Mouse (Mus musculus) hindbrain, embryonic 15.5 days (tissue): ENCODE data around the gene Hepacam. TPM values are rescaled to one million over a fixed set of nuclear protein-coding genes. Genes with fewer than 3 reads are reported as not detected.

Source experiments
- ATAC-seq: fragments of 200-750 bp; cut with Nextera tagmentation; 2 replicates; pipeline ENCODE4 v1.8.0; 2017; ENCODE audit warnings: low read depth, moderate number of reproducible peaks, moderate TSS enrichment; ENCODE audit not compliant: low FRiP score
- H3K27ac ChIP-seq: fragments of 300-500 bp; sonication (generic); replicated peaks from 2 replicates; pipeline ENCODE4 v1.5.1; 2015; ENCODE audit warnings: mild to moderate bottlenecking, inconsistent platforms
- H3K27me3 ChIP-seq: fragments of 300-500 bp; sonication (generic); 2 replicates; pipeline ENCODE4 v1.6.1; 2015; ENCODE audit warnings: control low read depth, inconsistent platforms
- H3K36me3 ChIP-seq: fragments of 300-500 bp; sonication (generic); 2 replicates; pipeline ENCODE4 v1.6.1; 2015; ENCODE audit warnings: control low read depth, inconsistent platforms
- H3K4me1 ChIP-seq: fragments of 300-500 bp; sonication (generic); replicated peaks from 2 replicates; pipeline ENCODE4 v1.6.1; 2015; ENCODE audit warnings: control low read depth, inconsistent platforms
- H3K4me2 ChIP-seq: fragments of 300-500 bp; sonication (generic); 2 replicates; pipeline ENCODE4 v1.6.1; 2015; ENCODE audit warnings: moderate library complexity, mild to moderate bottlenecking, inconsistent platforms
- H3K4me3 ChIP-seq: fragments of 300-500 bp; sonication (generic); 2 replicates; pipeline ENCODE4 v1.5.1; 2015; ENCODE audit warnings: mild to moderate bottlenecking, inconsistent platforms
- H3K9ac ChIP-seq: fragments of 300-500 bp; sonication (generic); 2 replicates; pipeline ENCODE4 v1.6.1; 2015; ENCODE audit warnings: inconsistent platforms
- H3K9me3 ChIP-seq: fragments of 300-500 bp; sonication (generic); 2 replicates; pipeline ENCODE4 v1.6.1; 2016; ENCODE audit warnings: control low read depth, inconsistent platforms
- WGBS: fragments of 180-500 bp; shearing (Covaris S2); methylation state at CpG from one replicate; pipeline ENCODE4 v1.1.7; 2015; 5-methylcytosine and 5-hydroxymethylcytosine counted together
- polyA plus RNA-seq: library from polyadenylated mRNA; unstranded; fragments of >200 nt; fragmentation: Nextera tagmentation; extraction: Ambion mirVana; gene quantifications from 2 replicates; pipeline ENCODE4 v1.2.1, GENCODE M21; 2015

Hepacam gene
- polyA plus RNA-seq, 1 experiment from 2014 or later = 28.7 TPM

DNA sequence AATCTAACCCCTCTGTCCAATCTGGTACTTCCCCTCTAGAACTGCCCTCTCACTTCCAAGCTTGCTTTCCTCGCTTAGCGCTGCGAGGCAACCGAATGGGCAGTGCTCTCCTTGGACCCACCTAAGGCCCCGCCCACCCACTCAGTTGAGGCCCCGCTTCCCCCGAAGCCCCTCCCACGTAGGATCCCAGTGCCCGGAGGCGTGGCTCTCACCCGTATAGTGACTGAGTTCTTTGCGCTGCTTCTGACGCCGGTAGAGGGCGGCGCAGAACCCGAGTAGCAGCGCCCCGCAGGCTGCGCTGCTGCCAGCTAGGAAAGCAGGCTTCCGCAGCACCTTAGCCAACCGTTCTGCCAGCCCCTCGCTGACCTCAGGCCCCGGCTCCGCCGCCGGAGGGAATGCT, 53.5 kb downstream of the Hepacam start:
- Histone ChIP-seq H3K9ac (peak overlapping the region; percentile 34; the same call in 1 of the 2 replicates), H3K4me2 (peak overlapping the region; percentile 61), H3K4me3 (peak overlapping the region; percentile 36), H3K36me3 (no peaks in the 10 kb centered on the region), H3K4me1 (peaks cover 5% of the 10 kb centered on the region; the same call in 1 of the 2 replicates), H3K27me3 (peaks cover 3% of the 10 kb centered on the region; the same call in 1 of the 2 replicates), H3K27ac (no peak overlapping the region), H3K9me3 (no peaks in the 10 kb centered on the region)
- peak; percentile 90 for ATAC-seq
- WGBS = 1% methylated on average over 27 of the region's 27 CpGs

DNA sequence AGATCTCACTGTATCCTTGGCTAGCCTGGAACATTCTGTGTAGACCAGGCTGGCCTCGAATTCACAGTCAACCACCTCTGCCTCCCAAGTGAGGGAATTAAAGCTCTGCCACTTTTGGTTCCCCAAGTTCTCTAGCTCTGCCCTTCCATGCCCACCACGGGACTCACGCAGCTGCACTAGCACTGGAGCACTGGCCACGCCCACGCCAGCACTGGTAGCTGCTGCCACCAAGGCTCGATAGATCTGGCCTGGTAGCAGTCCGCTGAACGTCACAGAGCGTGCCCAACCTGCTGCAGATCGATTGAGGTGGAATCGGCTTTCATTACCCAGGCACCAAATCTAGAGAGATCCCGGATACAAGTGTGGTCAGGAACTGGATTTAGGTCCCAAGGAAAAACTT, 54.1 kb downstream of the Hepacam start:
- H3K27ac ChIP-seq = no peak overlapping the region
- peak overlapping the region; percentile 61 for H3K4me2 ChIP-seq
- H3K36me3 ChIP-seq = no peaks in the 10 kb centered on the region
- H3K9me3 ChIP-seq = no peaks in the 10 kb centered on the region
- peaks cover 5% of the 10 kb centered on the region; the same call in 1 of the 2 replicates for H3K4me1 ChIP-seq
- H3K9ac ChIP-seq = 0 out of 2 replicates have a peak overlapping the region, but pooled peaks have one; percentile 34
- WGBS = 17% methylated on average over 12 of the region's 12 CpGs
- H3K4me3 ChIP-seq = peak overlapping the region; percentile 36
- H3K27me3 ChIP-seq = peaks cover 3% of the 10 kb centered on the region; the same call in 1 of the 2 replicates
- ATAC-seq = peak; percentile 63

DNA sequence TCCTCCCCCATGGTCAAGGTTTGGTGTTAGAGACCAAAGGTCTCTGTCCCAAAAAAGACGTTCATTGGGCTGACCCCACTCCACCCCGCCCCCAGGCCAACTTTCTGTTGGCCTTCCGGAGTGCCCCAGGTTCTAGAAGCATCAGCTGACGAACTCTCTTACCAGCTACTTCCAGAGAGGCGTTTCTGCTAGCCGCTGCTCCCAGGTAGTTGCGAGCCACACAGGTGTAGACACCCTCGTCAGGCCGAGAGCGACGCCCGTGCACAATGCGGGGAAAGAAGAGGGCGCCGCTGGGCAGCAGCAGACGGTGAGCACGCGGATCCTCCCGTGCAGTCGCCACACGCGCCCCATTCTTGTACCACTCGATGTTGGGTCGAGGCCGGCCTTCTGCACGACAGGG, 62.2 kb downstream of the Hepacam start:
- peak overlapping the region; percentile 26; the same call in 1 of the 2 replicates for H3K4me2 ChIP-seq
- no peaks in the 10 kb centered on the region for H3K9me3 ChIP-seq
- no peak overlapping the region for H3K9ac ChIP-seq
- peaks cover 31% of the 10 kb centered on the region for H3K4me1 ChIP-seq
- H3K36me3 ChIP-seq = no peaks in the 10 kb centered on the region
- peaks cover 53% of the 10 kb centered on the region for H3K27me3 ChIP-seq
- no peak overlapping the region for H3K4me3 ChIP-seq
- no peak overlapping the region for H3K27ac ChIP-seq
- ATAC-seq = no peak
- 8% methylated on average over 26 of the region's 26 CpGs for WGBS

DNA sequence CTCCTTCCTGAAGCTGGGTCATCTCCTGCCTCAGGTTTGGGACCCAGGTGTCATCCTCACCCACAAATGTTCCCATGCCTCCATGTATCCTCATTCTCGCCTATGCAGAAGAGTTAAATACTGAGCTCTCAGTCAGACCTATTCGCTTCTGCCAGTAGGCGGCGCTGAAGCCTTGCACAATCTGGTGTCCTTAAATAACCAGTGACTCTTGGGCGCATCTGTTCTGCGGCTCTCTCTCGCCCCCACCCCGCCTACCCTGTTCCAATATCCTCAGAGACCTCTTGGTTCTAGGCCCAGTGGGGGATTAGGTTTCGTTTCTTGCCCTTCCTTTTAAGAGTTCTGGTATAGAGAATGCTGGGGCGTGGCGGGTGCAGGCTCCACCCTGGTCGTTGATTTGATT, 63.4 kb downstream of the Hepacam start:
- Histone ChIP-seq H3K27me3 (peaks cover 64% of the 10 kb centered on the region), H3K36me3 (no peaks in the 10 kb centered on the region), H3K4me3 (peak overlapping the region; percentile 29), H3K4me1 (peaks cover 31% of the 10 kb centered on the region), H3K9me3 (no peaks in the 10 kb centered on the region), H3K27ac (no peak overlapping the region), H3K4me2 (peak overlapping the region; percentile 55), H3K9ac (no peak overlapping the region)
- ATAC-seq = peak; percentile 87
- WGBS = under 1% methylated on average over 12 of the region's 12 CpGs

DNA sequence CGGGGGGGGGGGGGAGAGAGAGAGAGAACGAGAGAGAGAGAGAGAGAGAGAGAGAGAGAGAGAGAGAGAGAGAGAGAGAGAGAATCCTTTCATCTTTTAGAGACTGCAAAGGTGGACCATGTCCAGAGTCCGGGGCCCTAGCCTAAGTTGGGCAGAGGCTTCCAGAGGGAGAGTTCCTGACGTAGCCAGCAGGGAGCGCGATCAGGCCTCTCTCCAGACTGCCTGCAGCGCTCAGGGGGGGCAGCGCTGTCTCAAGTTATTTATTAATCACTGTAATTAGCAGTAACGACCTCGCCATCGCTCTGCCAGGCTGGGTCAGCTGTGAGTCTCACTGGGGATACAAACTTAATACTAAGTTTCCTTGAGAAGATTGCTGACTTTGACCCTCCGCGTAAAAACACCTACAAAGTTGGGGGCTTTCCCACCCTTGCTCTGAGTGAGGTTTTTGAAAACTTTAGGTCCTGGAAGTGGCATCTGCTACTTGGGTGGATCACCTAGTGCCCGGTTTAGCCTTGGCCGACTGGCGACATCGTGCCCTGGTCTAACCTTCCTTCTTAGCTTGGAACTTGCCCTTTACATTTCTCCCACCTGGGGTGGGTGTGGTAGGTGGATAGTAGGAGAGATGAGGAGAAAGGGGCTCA, 65.0 kb downstream of the Hepacam start:
- H3K27me3 ChIP-seq = peaks cover 70% of the 10 kb centered on the region
- no peaks in the 10 kb centered on the region for H3K9me3 ChIP-seq
- 3% methylated on average over 16 of the region's 17 CpGs for WGBS
- peak overlapping the region; percentile 91 for H3K4me2 ChIP-seq
- H3K4me1 ChIP-seq = peaks cover 31% of the 10 kb centered on the region
- ATAC-seq = no peak
- no peaks in the 10 kb centered on the region for H3K36me3 ChIP-seq
- H3K27ac ChIP-seq = no peak overlapping the region
- no peak overlapping the region for H3K9ac ChIP-seq
- H3K4me3 ChIP-seq = peak overlapping the region; percentile 43

DNA sequence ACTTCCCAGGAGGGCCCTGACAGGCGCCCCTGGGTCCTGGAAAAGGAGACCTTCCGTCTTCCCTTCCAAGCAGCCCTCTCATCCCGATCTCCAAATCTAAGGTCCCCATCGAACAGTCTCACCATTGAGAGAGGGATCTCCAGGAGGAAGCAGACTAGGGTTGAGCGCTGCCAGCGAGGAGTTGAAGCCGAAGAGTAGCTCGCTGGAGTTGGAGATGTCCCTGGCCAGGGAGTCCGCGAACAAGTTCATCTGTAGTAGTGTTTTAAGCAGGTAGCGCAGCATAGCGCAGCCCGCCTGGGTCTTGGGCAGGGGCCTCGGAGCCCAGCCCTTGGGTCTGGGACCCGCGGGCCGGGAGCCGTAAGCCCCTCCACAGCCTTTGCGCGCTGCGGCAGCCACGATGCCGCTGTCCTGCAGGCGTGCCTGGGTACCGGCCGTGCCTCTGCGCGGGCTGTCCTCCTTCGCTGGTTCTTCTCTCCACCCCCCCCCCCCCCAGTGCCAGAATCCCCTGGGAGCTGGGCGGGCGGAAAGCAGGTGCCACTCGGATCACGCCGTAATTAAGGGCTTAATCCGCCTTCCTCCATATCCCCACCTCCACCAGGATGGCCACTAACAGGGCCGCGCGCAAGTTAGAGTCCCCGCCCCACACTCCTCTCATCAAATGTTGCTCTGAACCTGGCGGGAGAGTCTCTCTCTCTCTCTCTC, 65.7 kb downstream of the Hepacam start, which contains the start of gene Robo3:
TSS of gene Robo3 (minus strand) at position 527 of the 702 bp plus-strand sequence.
- peaks cover 31% of the 10 kb centered on the region for H3K4me1 ChIP-seq
- peak within 1 kb of the TSS; percentile 39; the same call in 1 of the 2 replicates for H3K9ac ChIP-seq
- H3K36me3 ChIP-seq = no peaks in the 10 kb centered on the region
- WGBS = under 1% methylated on average over 34 of the region's 40 CpGs
- peak within 1 kb of the TSS; percentile 91 for H3K4me2 ChIP-seq
- H3K4me3 ChIP-seq = peak within 1 kb of the TSS; percentile 43
- ATAC-seq = peak; percentile 17; the same call in 1 of the 2 replicates
- no peak within 1 kb of the TSS for H3K27ac ChIP-seq
- H3K27me3 ChIP-seq = peaks cover 66% of the 10 kb centered on the region
- H3K9me3 ChIP-seq = no peaks in the 10 kb centered on the region

DNA sequence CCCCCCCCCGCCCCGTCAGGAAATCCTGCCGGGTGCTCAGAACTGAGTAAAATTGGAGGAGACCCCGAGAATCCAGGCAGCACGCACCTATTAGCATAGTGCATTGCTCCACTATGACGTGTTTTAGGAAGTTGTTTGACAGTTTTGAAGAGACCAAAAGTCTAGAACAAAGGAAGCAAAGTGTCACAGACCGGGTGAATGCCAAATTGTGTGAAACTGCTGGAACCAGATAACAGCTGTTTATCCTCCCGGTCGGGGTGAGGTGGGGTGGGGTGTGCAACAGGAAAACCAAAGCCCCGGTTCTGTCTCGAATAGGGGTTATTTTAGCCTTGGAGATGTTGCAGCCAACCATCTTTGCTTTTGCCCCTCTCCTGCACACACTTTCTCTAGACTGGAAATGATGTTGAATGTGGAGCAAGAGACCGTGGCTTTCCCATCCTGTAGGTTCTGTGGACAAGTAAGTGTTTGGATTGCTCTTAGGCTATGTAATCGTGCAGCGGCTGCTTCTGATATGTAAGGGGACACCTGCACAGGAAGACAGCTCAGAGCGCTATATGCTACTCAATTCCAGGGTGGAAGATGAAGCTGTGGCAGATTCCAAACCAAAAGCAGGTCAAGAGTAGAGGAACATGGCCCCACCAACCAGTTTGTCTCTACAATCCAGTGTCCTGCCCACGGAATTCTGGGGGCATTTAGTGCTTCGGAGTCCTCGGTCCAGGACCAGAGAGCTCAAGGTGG, 66.8 kb downstream of the Hepacam start:
- H3K27ac ChIP-seq = no peak overlapping the region
- H3K4me2 ChIP-seq = peak overlapping the region; percentile 91
- peaks cover 62% of the 10 kb centered on the region for H3K27me3 ChIP-seq
- peaks cover 35% of the 10 kb centered on the region for H3K4me1 ChIP-seq
- WGBS = 4% methylated on average over 18 of the region's 18 CpGs
- no peak for ATAC-seq
- H3K4me3 ChIP-seq = peak overlapping the region; percentile 43; the same call in 1 of the 2 replicates
- no peaks in the 10 kb centered on the region for H3K36me3 ChIP-seq
- H3K9me3 ChIP-seq = no peaks in the 10 kb centered on the region
- no peak overlapping the region for H3K9ac ChIP-seq

DNA sequence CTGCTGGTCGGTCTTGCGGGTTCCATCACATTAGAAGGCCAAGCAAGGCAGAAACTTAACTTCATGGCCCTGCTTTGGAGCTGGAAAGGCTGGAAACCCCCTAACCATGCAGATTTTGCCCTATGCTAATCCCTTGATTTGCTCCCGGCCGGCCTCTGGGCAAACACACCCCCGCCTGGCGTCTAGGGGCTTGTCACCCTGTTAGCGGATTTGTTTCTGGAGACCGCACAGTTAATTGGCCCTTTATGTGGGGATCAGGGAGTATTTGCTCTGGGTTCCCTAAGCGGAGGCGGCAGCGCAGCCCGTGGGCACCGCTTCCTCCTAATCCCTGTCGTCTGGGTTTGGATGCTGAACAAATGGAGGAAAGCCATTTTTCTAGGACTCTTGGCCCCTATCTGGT, 67.8 kb downstream of the Hepacam start:
- Histone ChIP-seq H3K9ac (no peak overlapping the region), H3K4me3 (no peak overlapping the region), H3K9me3 (no peaks in the 10 kb centered on the region), H3K4me1 (peaks cover 35% of the 10 kb centered on the region), H3K4me2 (no peak overlapping the region), H3K36me3 (no peaks in the 10 kb centered on the region), H3K27ac (no peak overlapping the region), H3K27me3 (peaks cover 58% of the 10 kb centered on the region)
- no peak for ATAC-seq
- WGBS = 7% methylated on average over 14 of the region's 14 CpGs

DNA sequence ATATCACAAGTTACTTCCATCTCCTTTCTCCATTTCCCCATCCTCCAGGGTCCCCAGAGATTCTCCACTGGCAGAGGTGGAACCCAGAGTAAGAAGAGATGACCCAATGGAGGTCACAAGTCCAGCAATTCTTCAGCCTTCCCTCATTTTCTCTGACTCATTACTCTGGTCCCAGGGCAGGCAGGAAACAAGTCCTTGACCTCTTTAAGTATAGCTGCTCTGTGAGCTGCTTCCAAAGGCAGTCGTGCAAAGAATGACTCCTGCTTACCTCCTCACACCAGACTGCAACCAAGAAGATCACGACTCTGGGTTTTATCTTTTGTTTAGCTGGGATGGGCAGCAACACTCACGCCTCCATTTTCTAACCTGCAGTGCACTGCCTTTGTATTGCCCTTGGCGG, 68.5 kb downstream of the Hepacam start:
- Histone ChIP-seq H3K4me3 (no peak overlapping the region), H3K27ac (no peak overlapping the region), H3K9ac (no peak overlapping the region), H3K4me2 (no peak overlapping the region), H3K36me3 (no peaks in the 10 kb centered on the region), H3K9me3 (no peaks in the 10 kb centered on the region), H3K4me1 (peaks cover 34% of the 10 kb centered on the region), H3K27me3 (peaks cover 53% of the 10 kb centered on the region)
- ATAC-seq = no peak
- WGBS = 13% methylated on average over 4 of the region's 4 CpGs
